Mouse (Mus musculus): ENCODE measurements at regions not wholly inside any gene's neighbourhood (a gene's known extent, or its start where the extent isn't known, plus 50 kb on each side); places are given as distances from the start of the nearest gene placed in this dataset.

- WGBS = 91% methylated on average over 4 of the region's 4 CpGs
These were observed 885.9 kb upstream of the Car8 start for GRCm38 (mm10) chr4:9124586-9125232.

GRCm38 (mm10) chr4:9124109-9124508, 885.3 kb upstream of the Car8 start:
- H3K27ac ChIP-seq (replicated peaks; ENCODE audit: low read depth, low read length) = no peak overlapping the region
- 67% methylated on average over 5 of the region's 5 CpGs for WGBS
- H3K9me3 ChIP-seq (ENCODE audit: control insufficient read depth, low read length) = no peaks in the 10 kb centered on the region
- ATAC-seq (ENCODE audit: low FRiP score, low TSS enrichment) (no peak), DNase-seq (no peak)
- no peak overlapping the region for H3K4me2 ChIP-seq (ENCODE audit: low read length)
- H3K9ac ChIP-seq (replicated peaks; ENCODE audit: low read length) = no peak overlapping the region
- no peaks in the 10 kb centered on the region for H3K4me1 ChIP-seq (ENCODE audit: control insufficient read depth, insufficient read depth, low read length)
- H3K36me3 ChIP-seq (ENCODE audit: control insufficient read depth, insufficient read depth, low read length) = no peaks in the 10 kb centered on the region
- no peaks in the 10 kb centered on the region for H3K27me3 ChIP-seq (ENCODE audit: control insufficient read depth, insufficient read depth, low read length)
- H3K4me3 ChIP-seq (replicated peaks; ENCODE audit: low read depth, low read length) = no peak overlapping the region

More at GRCm38 (mm10) chr4:9124586-9125232, 885.9 kb upstream of the Car8 start:
- Histone ChIP-seq H3K27ac (replicated peaks; ENCODE audit: low read depth, low read length) (no peak overlapping the region), H3K4me1 (ENCODE audit: control insufficient read depth, insufficient read depth, low read length) (no peaks in the 10 kb centered on the region), H3K9ac (replicated peaks; ENCODE audit: low read length) (no peak overlapping the region), H3K4me3 (replicated peaks; ENCODE audit: low read depth, low read length) (no peak overlapping the region), H3K27me3 (ENCODE audit: control insufficient read depth, insufficient read depth, low read length) (no peaks in the 10 kb centered on the region), H3K9me3 (ENCODE audit: control insufficient read depth, low read length) (no peaks in the 10 kb centered on the region), H3K36me3 (ENCODE audit: control insufficient read depth, insufficient read depth, low read length) (no peaks in the 10 kb centered on the region), H3K4me2 (ENCODE audit: low read length) (no peak overlapping the region)
- ATAC-seq (ENCODE audit: low FRiP score, low TSS enrichment) (no peak), DNase-seq (no peak)

- Histone ChIP-seq H3K9ac (replicated peaks; ENCODE audit: low read length) (no peak overlapping the region), H3K4me1 (ENCODE audit: control insufficient read depth, insufficient read depth, low read length) (no peaks in the 10 kb centered on the region), H3K9me3 (ENCODE audit: control insufficient read depth, low read length) (no peaks in the 10 kb centered on the region), H3K27ac (replicated peaks; ENCODE audit: low read depth, low read length) (no peak overlapping the region), H3K4me3 (replicated peaks; ENCODE audit: low read depth, low read length) (no peak overlapping the region), H3K27me3 (ENCODE audit: control insufficient read depth, insufficient read depth, low read length) (no peaks in the 10 kb centered on the region), H3K4me2 (ENCODE audit: low read length) (no peak overlapping the region), H3K36me3 (ENCODE audit: control insufficient read depth, insufficient read depth, low read length) (no peaks in the 10 kb centered on the region)
- DNase-seq = no peak
- 72% methylated on average over 9 of the region's 9 CpGs for WGBS
- ATAC-seq (ENCODE audit: low FRiP score, low TSS enrichment) = no peak
These were observed 884.7 kb upstream of the Car8 start for GRCm38 (mm10) chr4:9123396-9124031.

- Histone ChIP-seq H3K4me2 (ENCODE audit: low read length) (no peak overlapping the region), H3K27me3 (ENCODE audit: control insufficient read depth, insufficient read depth, low read length) (no peaks in the 10 kb centered on the region)
- DNase-seq = no peak
These were observed 883.9 kb upstream of the Car8 start for GRCm38 (mm10) chr4:9122639-9123286.

GRCm38 (mm10) chr4:9116955-9117647, 878.3 kb upstream of the Car8 start:
- Histone ChIP-seq H3K4me3 (replicated peaks; ENCODE audit: low read depth, low read length) (no peak overlapping the region), H3K27ac (replicated peaks; ENCODE audit: low read depth, low read length) (no peak overlapping the region), H3K4me1 (ENCODE audit: control insufficient read depth, insufficient read depth, low read length) (no peaks in the 10 kb centered on the region; the same call in 1 of the 2 replicates), H3K9me3 (ENCODE audit: control insufficient read depth, low read length) (no peaks in the 10 kb centered on the region), H3K36me3 (ENCODE audit: control insufficient read depth, insufficient read depth, low read length) (no peaks in the 10 kb centered on the region), H3K4me2 (ENCODE audit: low read length) (no peak overlapping the region), H3K9ac (replicated peaks; ENCODE audit: low read length) (no peak overlapping the region), H3K27me3 (ENCODE audit: control insufficient read depth, insufficient read depth, low read length) (no peaks in the 10 kb centered on the region)
- DNase-seq (peak; percentile 21), ATAC-seq (ENCODE audit: low FRiP score, low TSS enrichment) (no peak)
- 39% methylated on average over 4 of the region's 4 CpGs for WGBS

More at GRCm38 (mm10) chr4:9122639-9123286, 883.9 kb upstream of the Car8 start:
- Histone ChIP-seq H3K36me3 (ENCODE audit: control insufficient read depth, insufficient read depth, low read length) (no peaks in the 10 kb centered on the region), H3K4me1 (ENCODE audit: control insufficient read depth, insufficient read depth, low read length) (no peaks in the 10 kb centered on the region), H3K9me3 (ENCODE audit: control insufficient read depth, low read length) (no peaks in the 10 kb centered on the region), H3K4me3 (replicated peaks; ENCODE audit: low read depth, low read length) (no peak overlapping the region), H3K9ac (replicated peaks; ENCODE audit: low read length) (no peak overlapping the region), H3K27ac (replicated peaks; ENCODE audit: low read depth, low read length) (no peak overlapping the region)
- WGBS = 69% methylated on average over 10 of the region's 10 CpGs
- no peak for ATAC-seq (ENCODE audit: low FRiP score, low TSS enrichment)

GRCm38 (mm10) chr4:9115874-9116273, 877.0 kb upstream of the Car8 start:
- Histone ChIP-seq H3K9me3 (ENCODE audit: control insufficient read depth, low read length) (no peaks in the 10 kb centered on the region), H3K4me2 (ENCODE audit: low read length) (no peak overlapping the region), H3K36me3 (ENCODE audit: control insufficient read depth, insufficient read depth, low read length) (no peaks in the 10 kb centered on the region), H3K27ac (replicated peaks; ENCODE audit: low read depth, low read length) (no peak overlapping the region), H3K9ac (replicated peaks; ENCODE audit: low read length) (no peak overlapping the region), H3K4me1 (ENCODE audit: control insufficient read depth, insufficient read depth, low read length) (no peaks in the 10 kb centered on the region; the same call in 1 of the 2 replicates), H3K27me3 (ENCODE audit: control insufficient read depth, insufficient read depth, low read length) (no peaks in the 10 kb centered on the region), H3K4me3 (replicated peaks; ENCODE audit: low read depth, low read length) (no peak overlapping the region)
- no peak for ATAC-seq (ENCODE audit: low FRiP score, low TSS enrichment)
- 33% methylated on average over 7 of the region's 7 CpGs for WGBS
- peak; percentile 31 for DNase-seq

GRCm38 (mm10) chr4:9113982-9114381, 875.1 kb upstream of the Car8 start:
- no peaks in the 10 kb centered on the region for H3K36me3 ChIP-seq (ENCODE audit: control insufficient read depth, insufficient read depth, low read length)
- H3K9me3 ChIP-seq (ENCODE audit: control insufficient read depth, low read length) = no peaks in the 10 kb centered on the region
- no peak overlapping the region for H3K4me2 ChIP-seq (ENCODE audit: low read length)
- no peaks in the 10 kb centered on the region; the same call in 1 of the 2 replicates for H3K4me1 ChIP-seq (ENCODE audit: control insufficient read depth, insufficient read depth, low read length)
- H3K4me3 ChIP-seq (replicated peaks; ENCODE audit: low read depth, low read length) = no peak overlapping the region
- no peaks in the 10 kb centered on the region for H3K27me3 ChIP-seq (ENCODE audit: control insufficient read depth, insufficient read depth, low read length)
- 94% methylated on average over 5 of the region's 5 CpGs for WGBS
- H3K9ac ChIP-seq (replicated peaks; ENCODE audit: low read length) = no peak overlapping the region
- no peak overlapping the region for H3K27ac ChIP-seq (replicated peaks; ENCODE audit: low read depth, low read length)
- DNase-seq = no peak
- no peak for ATAC-seq (ENCODE audit: low FRiP score, low TSS enrichment)

- ATAC-seq (ENCODE audit: low FRiP score, low TSS enrichment) = no peak
- Histone ChIP-seq H3K27ac (replicated peaks; ENCODE audit: low read depth, low read length) (no peak overlapping the region), H3K9ac (replicated peaks; ENCODE audit: low read length) (no peak overlapping the region), H3K36me3 (ENCODE audit: control insufficient read depth, insufficient read depth, low read length) (no peaks in the 10 kb centered on the region), H3K4me1 (ENCODE audit: control insufficient read depth, insufficient read depth, low read length) (no peaks in the 10 kb centered on the region), H3K9me3 (ENCODE audit: control insufficient read depth, low read length) (no peaks in the 10 kb centered on the region), H3K4me3 (replicated peaks; ENCODE audit: low read depth, low read length) (no peak overlapping the region), H3K27me3 (ENCODE audit: control insufficient read depth, insufficient read depth, low read length) (no peaks in the 10 kb centered on the region), H3K4me2 (ENCODE audit: low read length) (no peak overlapping the region)
- 89% methylated on average over 7 of the region's 7 CpGs for WGBS
- DNase-seq = no peak
These were observed 871.5 kb upstream of the Car8 start for GRCm38 (mm10) chr4:9110355-9110754.
